Mouse (Mus musculus) CH12.LX (cell line): ENCODE data around the gene Cobl. TPM values are rescaled to one million over a fixed set of nuclear protein-coding genes. Genes with fewer than 3 reads are reported as not detected.

ENCODE experiments used
- DNase-seq: peaks from one replicate; pipeline ENCODE4 v3.0.0-alpha.2; 2013; ENCODE audit errors: extremely low read depth
- H3K27ac ChIP-seq: 2 replicates; pipeline ENCODE4 v1.5.1; 2012; ENCODE audit warnings: low read depth, mild to moderate bottlenecking, control low read depth, moderate library complexity; ENCODE audit not compliant: insufficient read depth
- H3K27me3 ChIP-seq: replicated peaks from 2 replicates; pipeline ENCODE3; 2012; ENCODE audit warnings: inconsistent platforms
- H3K36me3 ChIP-seq, 2 experiments: replicated peaks in 1 of 2; 2 replicates each; pipeline versions ENCODE3 to v1.6.1; 2012; ENCODE audit warnings: inconsistent platforms in 1 of 2, low read length in 1 of 2, mild to moderate bottlenecking in 1 of 2, mixed read lengths in 1 of 2, moderate library complexity in 1 of 2; ENCODE audit not compliant: control insufficient read depth in 1 of 2, insufficient read depth in 1 of 2
- H3K4me1 ChIP-seq, 2 experiments: 2 replicates each; pipeline ENCODE4 v1.6.1; 2012; ENCODE audit warnings: inconsistent platforms in 1 of 2, moderate library complexity in 1 of 2; ENCODE audit not compliant: insufficient read depth in 2 of 2, control insufficient read depth in 1 of 2
- H3K4me2 ChIP-seq: 2 replicates; pipeline ENCODE4 v1.6.1; 2012; ENCODE audit warnings: low read depth, mild to moderate bottlenecking, control low read depth; ENCODE audit not compliant: poor library complexity, insufficient read depth, severe bottlenecking
- H3K4me3 ChIP-seq, 3 experiments: fragments of 150-350 bp in 1 of 3; sonication (generic) in 1 of 3; replicated peaks in 1 of 3; 2 replicates each; pipeline versions ENCODE3 to v1.5.1; 2011 to 2012; ENCODE audit warnings: low read depth in 2 of 3, low read length in 2 of 3, mild to moderate bottlenecking in 2 of 3, moderate library complexity in 2 of 3, control low read depth in 1 of 3, improper control_type of control experiment in 1 of 3, inconsistent platforms in 1 of 3, mixed read lengths in 1 of 3; ENCODE audit not compliant: poor library complexity in 1 of 3
- H3K79me2 ChIP-seq: replicated peaks from 2 replicates; pipeline ENCODE4 v1.6.1; 2012; ENCODE audit warnings: mild to moderate bottlenecking, moderate library complexity; ENCODE audit not compliant: control insufficient read depth, poor library complexity, insufficient read depth, severe bottlenecking; ENCODE audit errors: extremely low read depth
- H3K9ac ChIP-seq: 2 replicates; pipeline ENCODE4 v1.6.1; 2012; ENCODE audit warnings: low read depth, mild to moderate bottlenecking, control low read depth, moderate library complexity; ENCODE audit not compliant: insufficient read depth
- H3K9me3 ChIP-seq: replicated peaks from 2 replicates; pipeline ENCODE3; 2012; ENCODE audit warnings: low read length, inconsistent platforms, mixed read lengths
- BHLHE40 ChIP-seq: IDR thresholded peaks from 2 replicates; pipeline ENCODE4 v1.6.1; 2011; ENCODE audit warnings: mild to moderate bottlenecking, low read depth, low read length, improper control_type of control experiment
- CHD1 ChIP-seq: IDR thresholded peaks from 2 replicates; pipeline ENCODE4 v1.6.1; 2012; ENCODE audit warnings: low read depth, low read length, improper control_type of control experiment, inconsistent platforms
- CHD2 ChIP-seq: IDR thresholded peaks from 2 replicates; pipeline ENCODE4 v1.6.1; 2011; ENCODE audit warnings: low read length, improper control_type of control experiment
- CTCF ChIP-seq, 2 experiments: IDR thresholded peaks in 1 of 2; conservative IDR thresholded peaks in 1 of 2; 2 replicates each; pipeline ENCODE4 v1.5.1; 2011 to 2012; ENCODE audit warnings: low read depth in 2 of 2, low read length in 2 of 2, improper control_type of control experiment in 1 of 2, inconsistent platforms in 1 of 2, mild to moderate bottlenecking in 1 of 2, moderate library complexity in 1 of 2
- E2F4 ChIP-seq: IDR thresholded peaks from 2 replicates; pipeline ENCODE4 v1.6.1; 2011; ENCODE audit warnings: low read depth, low read length, improper control_type of control experiment; ENCODE audit not compliant: insufficient replicate concordance
- ELF1 ChIP-seq: IDR thresholded peaks from 2 replicates; pipeline ENCODE4 v1.6.1; 2014; ENCODE audit warnings: low read depth, mild to moderate bottlenecking, inconsistent platforms, low read length, improper control_type of control experiment
- EP300 ChIP-seq: IDR thresholded peaks from 2 replicates; pipeline ENCODE4 v1.6.1; 2011; ENCODE audit warnings: low read length, improper control_type of control experiment
- GABPA ChIP-seq: IDR thresholded peaks from 2 replicates; pipeline ENCODE4 v1.6.1; 2012; ENCODE audit warnings: low read depth, low read length, improper control_type of control experiment, inconsistent platforms; ENCODE audit not compliant: insufficient replicate concordance
- HCFC1 ChIP-seq: IDR thresholded peaks from 2 replicates; pipeline ENCODE4 v1.6.1; 2012; ENCODE audit warnings: low read depth, mild to moderate bottlenecking, inconsistent platforms, low read length, improper control_type of control experiment
- JUN ChIP-seq: IDR thresholded peaks from 2 replicates; pipeline ENCODE4 v1.6.1; 2011; ENCODE audit warnings: low read depth, mild to moderate bottlenecking, low read length, improper control_type of control experiment, moderate library complexity; ENCODE audit not compliant: insufficient read depth
- KAT2A ChIP-seq: IDR thresholded peaks from 2 replicates; pipeline ENCODE4 v1.6.1; 2012; ENCODE audit warnings: low read length, improper control_type of control experiment, inconsistent platforms; ENCODE audit not compliant: insufficient replicate concordance
- NELFE ChIP-seq: IDR thresholded peaks from 2 replicates; pipeline ENCODE4 v1.6.1; 2011; ENCODE audit warnings: low read depth, low read length, improper control_type of control experiment
- PAX5 ChIP-seq: IDR thresholded peaks from 2 replicates; pipeline ENCODE4 v1.6.1; 2012; ENCODE audit warnings: low read length, inconsistent platforms, mixed read lengths
- RCOR1 ChIP-seq: conservative IDR thresholded peaks from 2 replicates; pipeline ENCODE4 v1.6.1; 2012; ENCODE audit warnings: low read depth, mild to moderate bottlenecking, inconsistent platforms, low read length, improper control_type of control experiment
- SIN3A ChIP-seq: IDR thresholded peaks from 2 replicates; pipeline ENCODE4 v1.6.1; 2012; ENCODE audit warnings: low read length, improper control_type of control experiment, inconsistent platforms
- SMC3 ChIP-seq: IDR thresholded peaks from 2 replicates; pipeline ENCODE4 v1.6.1; 2011; ENCODE audit warnings: low read depth, low read length, improper control_type of control experiment
- UBTF ChIP-seq: IDR thresholded peaks from 2 replicates; pipeline ENCODE4 v1.6.1; 2012; ENCODE audit warnings: low read depth, mild to moderate bottlenecking, inconsistent platforms, low read length, improper control_type of control experiment, moderate library complexity
- ZMIZ1 ChIP-seq: IDR thresholded peaks from 2 replicates; pipeline ENCODE4 v1.6.1; 2012; ENCODE audit warnings: low read depth, mild to moderate bottlenecking, inconsistent platforms, low read length, improper control_type of control experiment
- dilution Hi-C: fragments of 300-500 bp; cut with MboI; formaldehyde crosslinking; loops from 2 replicates; pipeline ENCODE4 v1.14.3; 2020; ENCODE audit warnings: low sequenced_read_pairs; ENCODE audit not compliant: extremely low pct_unique_long_range_greater_than_20kb, extremely low pct_ligation_motif_present
- in situ Hi-C: fragments of 300-500 bp; cut with MboI; formaldehyde crosslinking; loops from 3 replicates; pipeline ENCODE4 v1.14.3; 2019; ENCODE audit warnings: low sequenced_read_pairs, low pct_ligation_motif_present, low pct_unique_long_range_greater_than_20kb, mixed read lengths
- polyA plus RNA-seq: library from polyadenylated mRNA; unstranded; fragments of >175 nt; gene quantifications from 2 replicates; pipeline ENCODE4 v1.2.1, GENCODE M21; 2012; ENCODE audit warnings: low read depth; ENCODE audit not compliant: insufficient read length
- total RNA-seq, 2 experiments: library from RNA; depleted of rRNA; stranded (reverse); fragments of 300-350 nt in 1 of 2; fragments of >200 nt in 1 of 2; gene quantifications; 2 replicates each; pipeline ENCODE4 v1.2.3; 2012 to 2014

Gene Cobl
- total and polyA plus RNA-seq, 3 experiments = 0.06 to 0.13 TPM; not detected in 1

DNA sequence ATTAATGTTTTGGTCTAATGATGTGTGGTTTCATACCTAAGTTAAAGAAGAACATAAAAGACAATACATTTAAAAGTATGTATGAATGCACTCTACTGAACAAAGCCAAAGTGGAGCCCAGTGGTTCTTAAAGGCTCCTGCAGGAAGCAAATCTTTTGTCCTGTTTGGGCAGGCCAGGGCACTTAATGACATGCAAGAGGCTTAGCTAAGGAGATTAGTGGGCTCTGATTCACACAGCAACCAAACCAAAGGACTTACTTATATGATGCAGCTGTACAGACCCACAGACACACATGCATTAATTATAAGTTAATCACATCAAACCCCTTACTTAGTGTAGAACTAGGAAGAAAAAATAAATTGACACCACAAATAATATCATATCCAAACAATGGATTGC is 93.8 kb downstream of the Cobl start:
- no peak overlapping the region for H3K4me2 ChIP-seq
- no peak overlapping the region for H3K27ac ChIP-seq
- in situ Hi-C loops = no loop called here
- no peak for TF ChIP-seq KAT2A
- no peak for TF ChIP-seq HCFC1
- no peak for TF ChIP-seq ELF1
- no peak for TF ChIP-seq CTCF (conservative IDR thresholded peaks at IDR 0.05 in 1 of 2, IDR thresholded peaks at IDR 0.05 in 1 of 2; ENCODE audit: low read depth in 2 of 2, low read length in 2 of 2)
- TF ChIP-seq BHLHE40 = no peak
- no peak for TF ChIP-seq CHD2
- no peak for TF ChIP-seq RCOR1
- TF ChIP-seq PAX5 = no peak
- no peak for TF ChIP-seq NELFE
- no peak for TF ChIP-seq SMC3
- TF ChIP-seq, all 38 proteins: peak for 0
- Histone ChIP-seq H3K27me3 (no peaks in the 10 kb centered on the region), H3K36me3 (no peaks in the 10 kb centered on the region), H3K79me2 (no peaks in the 10 kb centered on the region), H3K9me3 (no peaks in the 10 kb centered on the region), H3K9ac (no peak overlapping the region), H3K4me1 (peaks cover 11 to 25% of the 10 kb centered on the region in 2 experiments; a peak in 3 of 4 replicates), H3K4me3 (no peak overlapping the region)
- DNase-seq = no peak
- dilution Hi-C loops = no loop called here

DNA sequence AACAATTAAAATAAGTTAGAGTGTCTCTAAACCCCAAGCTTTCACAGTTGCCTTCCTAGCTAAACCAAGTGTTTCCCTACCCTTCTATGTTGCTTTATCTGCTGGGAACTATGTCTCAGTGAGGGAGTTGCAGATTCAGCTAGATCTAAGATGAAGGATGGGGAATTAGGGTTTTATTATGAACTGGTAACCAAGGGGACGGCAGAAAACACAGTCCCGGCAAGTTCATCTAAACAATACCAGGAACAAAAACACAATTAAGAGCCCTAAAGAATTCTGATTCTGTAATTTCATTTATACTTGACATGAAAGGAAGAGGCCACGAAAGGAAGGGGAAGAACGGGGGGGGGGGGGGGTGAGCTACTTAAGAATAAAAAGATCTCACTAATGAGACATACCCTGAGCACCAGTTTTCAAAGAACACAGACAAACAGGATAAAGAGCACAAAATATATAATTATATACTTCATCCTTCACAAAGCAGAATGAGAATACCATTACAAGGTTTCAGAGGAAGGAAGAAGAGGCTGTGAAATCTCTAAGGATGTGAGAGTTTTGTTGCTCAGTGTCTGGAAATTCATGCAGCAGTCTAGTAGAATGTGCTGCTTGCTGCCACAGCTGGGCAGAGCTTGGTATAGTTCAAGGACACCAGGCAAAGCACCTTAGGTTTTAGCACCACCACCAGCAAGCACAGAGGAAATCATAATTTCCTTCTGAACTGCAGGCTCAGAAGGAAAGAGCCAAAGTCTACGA is 97.2 kb downstream of the Cobl start:
- in situ Hi-C loops = no loop called here
- Histone ChIP-seq H3K9ac (no peak overlapping the region), H3K79me2 (no peaks in the 10 kb centered on the region), H3K27ac (no peak overlapping the region), H3K9me3 (no peaks in the 10 kb centered on the region), H3K27me3 (no peaks in the 10 kb centered on the region), H3K36me3 (no peaks in the 10 kb centered on the region), H3K4me2 (no peak overlapping the region), H3K4me3 (no peak overlapping the region), H3K4me1 (no peaks in the 10 kb centered on the region)
- dilution Hi-C loops = no loop called here
- no peak for DNase-seq
- TF ChIP-seq ZMIZ1 (no peak), SMC3 (no peak), JUN (no peak), CHD2 (no peak), E2F4 (no peak), EP300 (no peak), BHLHE40 (no peak), GABPA (no peak), SIN3A (no peak), RCOR1 (no peak), ELF1 (no peak), CHD1 (no peak), UBTF (no peak)
